Mouse (Mus musculus) megakaryocyte-erythroid progenitor cell, adult 5-6 weeks (primary cell): ENCODE results near the gene Ccndbp1. TPM values are rescaled to one million over a fixed set of nuclear protein-coding genes. Genes with fewer than 3 reads are reported as not detected.
"Not testable (repeated sequence)": the region's sequence is repeated elsewhere in the genome, so short reads cannot be mapped to it uniquely, and the experiment has no call there.

Experiments
- ATAC-seq: replicated peaks from 2 replicates; pipeline ENCODE4 v1.8.0; 2016; ENCODE audit warnings: mild to moderate bottlenecking, inconsistent platforms; ENCODE audit not compliant: severe bottlenecking, poor library complexity, low FRiP score, low TSS enrichment
- total RNA-seq, 2 experiments: library from RNA; stranded (forward) in 1 of 2; stranded (reverse) in 1 of 2; fragments of 200-1000, 215-1000 nt in 1 of 2; fragments of >200 nt in 1 of 2; fragmentation: Nextera tagmentation in 1 of 2; gene quantifications; 2 replicates each; pipeline ENCODE4 v1.2.3; 2014 to 2017

Gene Ccndbp1
- total RNA-seq (2014; fragmentation: Nextera tagmentation) (52.3 and 61.3 TPM in 2 replicates), total RNA-seq (2017) (28.9 and 73.9 TPM in 2 replicates)

- ATAC-seq: peak; percentile 96
Measured at GRCm38 (mm10) chr2:121007925-121008663, at the start of gene Ccndbp1. Gene Ccndbp1, plus strand, starts transcription at chr2:121008403.

DNA sequence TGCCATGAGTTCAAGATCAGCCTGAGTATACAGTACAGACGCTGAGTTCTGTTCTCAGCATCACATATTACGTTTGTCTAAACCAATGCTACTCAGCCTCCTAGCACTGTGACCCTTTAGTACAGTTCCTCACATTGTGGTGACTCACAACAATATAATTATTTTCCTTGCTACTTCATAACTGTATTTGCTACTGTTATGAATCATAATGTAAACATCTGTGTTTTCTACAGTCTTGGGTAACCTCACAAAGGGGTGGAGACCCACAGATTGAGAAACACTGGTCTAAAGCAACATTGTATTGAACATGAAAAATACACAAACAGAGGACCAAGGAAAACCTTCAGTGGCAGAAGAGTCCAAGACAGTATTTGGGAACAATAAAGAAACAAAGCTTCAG, 48.8 kb upstream of the Ccndbp1 start:
- ATAC-seq: no peak

DNA sequence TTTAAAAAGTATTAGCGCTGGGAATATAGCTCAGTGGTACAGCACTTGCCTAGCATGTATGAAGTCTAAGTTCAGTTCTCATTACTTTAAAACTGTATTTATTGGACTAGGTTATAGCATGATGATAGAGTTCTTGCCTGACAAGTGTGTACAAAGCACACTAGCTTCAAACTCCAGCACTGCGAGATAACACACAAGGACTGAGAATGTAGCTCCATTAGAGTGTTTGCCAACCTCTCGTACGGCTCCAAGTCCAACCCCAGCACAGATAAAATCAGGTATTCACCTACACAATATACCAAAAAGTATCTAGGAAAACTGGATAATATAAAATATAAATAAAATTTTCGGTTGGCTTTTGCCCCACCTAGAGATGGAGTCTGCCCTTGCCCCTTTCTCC, 48.4 kb upstream of the Ccndbp1 start:
- ATAC-seq: no peak

- no peak for ATAC-seq
Measured at GRCm38 (mm10) chr2:120960261-120960660, 47.9 kb upstream of the Ccndbp1 start.

DNA sequence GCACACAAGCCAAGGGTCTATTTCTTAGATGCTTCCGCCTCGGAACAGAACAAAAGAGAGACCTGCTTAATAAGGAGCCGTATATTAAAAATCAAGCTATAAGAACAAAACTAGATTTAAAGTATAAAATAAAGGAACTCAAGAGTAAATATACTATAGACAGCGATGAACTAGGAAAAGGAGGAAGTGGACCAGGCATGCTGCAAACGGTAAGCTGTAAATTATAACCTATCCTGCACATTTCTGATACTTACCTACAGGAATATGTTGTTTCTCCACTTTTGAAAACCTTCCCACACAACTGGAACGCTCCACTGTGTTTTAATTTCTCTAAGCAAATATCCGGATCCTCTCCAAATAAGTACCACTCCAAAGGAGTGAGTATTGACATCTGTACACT, 45.1 kb upstream of the Ccndbp1 start:
- ATAC-seq: no peak

DNA sequence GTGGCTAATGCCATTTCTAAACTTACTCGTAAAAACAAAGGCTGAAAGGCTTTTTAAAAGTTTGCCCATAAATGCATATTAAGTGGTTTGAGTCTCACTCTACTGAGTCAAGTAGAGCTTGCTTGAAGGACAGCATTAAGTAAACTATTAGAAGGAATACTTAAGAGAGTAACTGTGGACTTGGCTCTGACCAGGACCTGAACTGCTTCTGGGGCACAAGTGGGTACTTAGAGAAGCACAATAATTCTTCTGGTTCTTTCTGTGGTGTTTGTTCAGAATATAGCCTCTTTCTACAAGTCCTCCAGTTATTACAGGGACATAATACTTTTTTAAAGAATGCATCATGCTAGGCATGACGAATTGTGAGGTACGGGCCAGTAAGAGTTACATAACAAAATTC, 42.7 kb upstream of the Ccndbp1 start:
- no peak for ATAC-seq

DNA sequence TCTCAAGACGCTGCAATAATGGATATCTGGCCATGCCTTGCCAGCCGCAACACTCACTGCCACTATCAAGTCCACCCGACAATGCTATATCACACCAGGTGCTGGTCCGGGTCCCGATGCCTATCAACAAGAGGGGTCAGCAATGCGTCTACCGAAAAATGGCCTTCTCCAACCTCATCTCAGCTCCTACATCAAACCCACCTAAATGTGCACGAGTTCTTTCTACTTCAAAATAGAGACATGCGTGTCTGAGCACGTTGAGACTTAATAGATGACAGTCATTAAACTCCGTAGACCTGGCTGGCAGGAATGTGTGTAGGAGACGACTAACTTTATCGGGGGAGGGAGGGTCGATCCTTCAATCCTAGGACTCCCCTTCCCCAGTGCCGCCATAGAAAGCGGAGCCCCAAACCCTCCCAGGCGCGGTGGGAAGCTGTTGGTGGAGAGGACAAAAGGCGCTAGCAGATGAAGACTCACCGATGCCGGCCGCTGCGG, 38.1 kb upstream of the Ccndbp1 start:
- peak; percentile 43 for ATAC-seq

- peak; percentile 92 for ATAC-seq
Measured at GRCm38 (mm10) chr2:120970559-120971080, 37.6 kb upstream of the Ccndbp1 start, which contains the start of gene Ubr1. Gene Ubr1, minus strand, starts transcription at chr2:120970715.

DNA sequence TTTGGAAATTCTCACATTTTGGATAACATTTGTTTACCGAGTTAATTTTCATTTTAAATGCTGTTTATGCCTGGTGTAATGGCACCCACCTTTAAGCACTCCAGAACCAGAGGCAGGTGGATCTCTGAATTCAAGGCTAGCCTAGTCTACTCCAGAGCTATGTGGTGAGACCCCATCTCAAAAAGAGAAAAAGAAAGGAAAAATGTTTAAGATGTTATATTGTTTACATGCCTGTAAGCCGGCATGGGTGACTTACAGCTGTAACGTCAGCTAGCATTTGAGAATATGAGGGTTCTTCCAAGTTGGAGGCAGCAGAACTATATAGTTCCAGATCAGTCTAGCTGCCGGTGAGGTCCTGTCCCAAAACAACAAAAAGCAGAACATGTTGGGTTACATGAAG, 36.4 kb upstream of the Ccndbp1 start:
- ATAC-seq: no peak

- not testable (repeated sequence) for ATAC-seq
Measured at GRCm38 (mm10) chr2:120972257-120972656, 35.9 kb upstream of the Ccndbp1 start.

GRCm38 (mm10) chr2:120972964-120973363, 35.2 kb upstream of the Ccndbp1 start:
- no peak for ATAC-seq

- ATAC-seq: 0 out of 2 replicates have a peak, but pooled peaks have one; percentile 37
Measured at GRCm38 (mm10) chr2:120976308-120976707, 31.9 kb upstream of the Ccndbp1 start.

DNA sequence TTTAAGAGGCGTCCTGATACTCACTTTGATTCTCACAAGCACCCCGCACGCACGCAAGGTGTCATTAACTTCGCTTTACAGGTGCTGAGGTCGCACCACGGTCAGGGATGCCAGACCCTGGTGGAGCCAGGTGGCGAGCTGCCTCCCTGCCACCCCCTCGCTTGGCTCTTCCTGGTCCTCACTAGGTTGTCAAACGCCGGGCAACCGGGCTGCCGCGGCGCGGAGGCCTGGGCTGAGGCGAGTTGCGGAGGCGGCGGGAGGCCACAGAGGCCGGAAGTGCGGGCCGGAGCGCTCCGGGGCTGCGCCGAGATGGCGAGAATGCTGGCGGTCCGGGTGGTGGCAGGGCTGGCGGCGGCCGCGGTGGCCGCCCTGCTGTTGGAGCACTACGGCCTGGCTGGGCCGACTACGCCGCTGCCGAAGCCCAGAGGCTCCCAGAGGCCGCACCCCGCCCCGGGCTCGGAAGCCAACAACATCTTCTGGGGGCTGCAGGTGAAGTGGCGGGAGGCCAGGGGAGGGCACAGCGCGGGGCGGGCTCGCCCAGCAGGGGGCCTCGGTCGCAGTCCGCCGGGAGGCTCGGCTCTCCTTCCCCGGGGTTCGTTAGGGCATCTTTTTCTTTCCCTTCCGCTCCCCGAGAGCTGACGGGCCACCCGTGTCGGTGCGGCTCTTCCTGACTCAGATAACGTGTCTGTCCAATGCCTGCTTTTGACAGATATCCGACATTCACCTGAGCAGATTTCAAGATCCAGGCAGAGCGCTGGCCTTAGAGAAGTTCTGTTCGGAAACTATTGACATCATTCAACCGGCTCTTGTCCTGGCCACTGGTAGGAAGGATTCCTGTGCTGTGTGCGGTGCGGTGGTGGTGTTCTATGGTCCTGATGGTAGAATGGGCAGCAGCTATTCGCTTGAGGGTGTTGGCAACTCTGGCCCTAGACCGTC, 30.9 kb upstream of the Ccndbp1 start, which contains the start of gene Tmem62:
Gene Tmem62, plus strand, starts transcription at position 28 of the 936 bp plus-strand sequence.
- peak; percentile 79 for ATAC-seq

DNA sequence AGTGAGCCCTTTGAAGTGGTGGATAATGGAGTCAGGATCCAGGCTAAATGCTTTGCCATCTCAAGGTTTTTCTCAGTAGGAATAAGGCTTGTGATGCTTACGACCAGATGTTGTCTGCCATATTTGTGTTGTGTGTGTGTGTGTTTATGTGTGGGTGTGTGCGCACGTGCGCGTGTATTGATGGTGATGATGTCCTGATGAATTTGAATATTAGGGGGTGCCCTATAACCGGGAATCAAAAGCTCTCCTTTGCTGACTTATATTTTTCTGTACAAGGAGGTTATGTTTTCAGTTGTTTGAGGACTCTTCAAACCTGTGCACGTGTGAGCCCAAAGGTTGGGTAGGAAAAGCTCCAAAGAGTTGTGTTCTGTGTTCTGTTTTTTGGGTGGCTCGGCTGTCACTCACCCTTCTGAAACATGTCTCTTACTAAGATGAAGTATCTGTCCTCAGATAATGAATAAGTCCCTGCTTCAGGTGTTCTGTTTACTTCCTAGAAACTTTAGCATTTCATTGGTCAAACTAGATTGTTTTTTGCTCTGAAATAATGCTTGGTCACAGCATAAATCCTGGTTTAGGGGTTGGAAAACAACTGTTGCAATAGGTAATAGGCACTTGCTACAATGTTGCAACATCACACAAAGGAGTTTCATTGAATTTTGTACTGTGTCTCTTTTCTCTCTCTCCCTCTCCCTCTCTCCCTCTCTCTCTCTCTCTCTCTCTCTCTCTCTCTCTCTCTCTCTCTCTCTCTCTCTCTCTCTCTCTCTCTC, 30.1 kb upstream of the Ccndbp1 start:
- ATAC-seq: no peak

GRCm38 (mm10) chr2:120978693-120979037, 29.5 kb upstream of the Ccndbp1 start:
- ATAC-seq: no peak

DNA sequence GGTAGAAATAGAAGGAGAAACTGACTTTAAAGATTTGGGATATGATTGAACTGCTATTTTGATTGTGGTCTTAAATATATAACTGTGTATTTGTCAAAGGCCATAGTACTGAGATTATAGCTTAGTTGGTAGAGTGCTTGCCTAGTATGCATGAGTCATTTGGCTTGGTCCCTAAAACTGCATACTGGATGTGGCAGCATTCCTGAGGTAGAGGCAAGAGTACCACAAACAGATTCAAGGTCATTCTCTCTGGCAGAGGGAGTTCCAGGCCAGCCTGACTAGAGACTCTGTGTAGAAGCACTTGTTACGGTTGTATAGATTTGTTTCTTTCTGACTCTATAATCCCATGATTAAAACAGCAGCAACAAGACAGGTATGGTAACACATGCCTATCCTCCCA, 28.4 kb upstream of the Ccndbp1 start:
- ATAC-seq: no peak

GRCm38 (mm10) chr2:120980861-120981260, 27.3 kb upstream of the Ccndbp1 start:
- no peak for ATAC-seq

DNA sequence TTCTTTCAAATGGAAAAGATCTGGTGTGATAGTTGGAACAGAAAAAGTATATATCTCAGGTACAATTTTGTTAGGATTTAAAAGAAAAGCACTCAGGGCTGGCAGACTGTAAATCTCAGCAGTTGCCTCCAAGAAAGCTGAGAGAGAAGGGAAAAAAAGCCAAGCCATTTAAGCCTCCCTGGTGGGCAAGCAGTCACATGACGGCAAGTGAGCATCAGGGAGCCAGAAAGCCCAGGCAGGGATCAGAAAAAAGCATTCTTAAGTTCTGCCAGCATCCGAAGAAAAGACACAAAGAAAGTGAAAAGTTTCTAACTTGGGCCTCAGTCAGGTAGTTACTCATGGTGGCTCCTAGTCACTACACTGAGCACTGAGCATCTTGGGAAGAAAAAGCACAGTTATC, 24.6 kb upstream of the Ccndbp1 start:
- no peak for ATAC-seq

- ATAC-seq: no peak
Measured at GRCm38 (mm10) chr2:120985241-120985640, 23.0 kb upstream of the Ccndbp1 start.
